Mouse (Mus musculus) liver, embryonic 14.5 days (tissue): Measurements from ENCODE around the gene 4931414P19Rik.

Experiments
- CTCF ChIP-seq: IDR thresholded peaks from 2 replicates; pipeline ENCODE4 v1.5.1; 2016; ENCODE audit warnings: antibody characterized with exemption, low read depth, control low read depth
- EP300 ChIP-seq: IDR thresholded peaks from 2 replicates; pipeline ENCODE4 v1.6.1; 2016; ENCODE audit warnings: antibody characterized with exemption, low read depth

GRCm38 (mm10) chr14:54640121-54640520 lies 34.3 kb upstream of the 4931414P19Rik start:
- TF ChIP-seq CTCF (no peak), EP300 (no peak)
